Mouse (Mus musculus): ENCODE results near the gene Rflnb.

GRCm38 (mm10) chr11:76056487-76056886 lies 28.9 kb upstream of the Rflnb start:
- TF ChIP-seq CTCF (IDR thresholded peaks at IDR 0.05; ENCODE audit: low read depth) (peak; percentile 32), EP300 (IDR thresholded peaks at IDR 0.05; ENCODE audit: low read depth) (no peak)
